Mouse (Mus musculus): ENCODE measurements at regions not wholly inside any gene's neighbourhood (a gene's known extent, or its start where the extent isn't known, plus 50 kb on each side); places are given as distances from the start of the nearest gene placed in this dataset.

- no peak for TF ChIP-seq CTCF (IDR thresholded peaks at IDR 0.05; ENCODE audit: low read depth, low read length)
- TF ChIP-seq TAL1 (conservative IDR thresholded peaks at IDR 0.05; ENCODE audit: low read depth, low read length), result no peak
Observed at GRCm38 (mm10) chr17:83061843-83062242, 153.2 kb upstream of the Pkdcc start.
